Mouse (Mus musculus): ENCODE measurements around the gene Rhox4c. TPM values are rescaled to one million over a fixed set of nuclear protein-coding genes. Genes with fewer than 3 reads are reported as not detected.
"Not testable (repeated sequence)": the region's sequence is repeated elsewhere in the genome, so short reads cannot be mapped to it uniquely, and the experiment has no call there.

The Rhox4c gene
- not detected in 2 replicates for polyA plus RNA-seq (2012; rRNA removed)

GRCm38 (mm10) chrX:37480037-37480436 is at the start of gene Rhox4c:
Gene Rhox4c (plus strand): TSS chrX:37480337.
- H3K27me3 ChIP-seq (ENCODE audit: control insufficient read depth, insufficient read depth, low read length); H3K27ac ChIP-seq (ENCODE audit: control insufficient read depth, insufficient read depth, low read depth, low read length); H3K4me1 ChIP-seq (ENCODE audit: control insufficient read depth, insufficient read depth, low read length); H3K36me3 ChIP-seq (ENCODE audit: control insufficient read depth, insufficient read depth, low read length); H3K4me3 ChIP-seq (ENCODE audit: control insufficient read depth, low read depth, low read length): not testable (repeated sequence)

GRCm38 (mm10) chrX:37432194-37432593 is 47.9 kb upstream of the Rhox4c start, which contains the start of gene Rhox4b:
Gene Rhox4b (plus strand): TSS chrX:37432494.
- not testable (repeated sequence) for H3K36me3 ChIP-seq (ENCODE audit: control insufficient read depth, insufficient read depth, low read length); H3K4me1 ChIP-seq (ENCODE audit: control insufficient read depth, insufficient read depth, low read length); H3K27me3 ChIP-seq (ENCODE audit: control insufficient read depth, insufficient read depth, low read length); H3K27ac ChIP-seq (ENCODE audit: control insufficient read depth, insufficient read depth, low read depth, low read length); H3K4me3 ChIP-seq (ENCODE audit: control insufficient read depth, low read depth, low read length)

- H3K27ac ChIP-seq (ENCODE audit: control insufficient read depth, insufficient read depth, low read depth, low read length); H3K27me3 ChIP-seq (ENCODE audit: control insufficient read depth, insufficient read depth, low read length); H3K4me3 ChIP-seq (ENCODE audit: control insufficient read depth, low read depth, low read length); H3K36me3 ChIP-seq (ENCODE audit: control insufficient read depth, insufficient read depth, low read length); H3K4me1 ChIP-seq (ENCODE audit: control insufficient read depth, insufficient read depth, low read length): not testable (repeated sequence)
Measured at GRCm38 (mm10) chrX:37453380-37453779, 26.8 kb upstream of the Rhox4c start, which contains the start of gene Rhox2c. Gene Rhox2c (plus strand): TSS chrX:37453680.

GRCm38 (mm10) chrX:37458285-37458684 is 21.9 kb upstream of the Rhox4c start, which contains the start of gene Rhox3c:
Gene Rhox3c (plus strand): TSS chrX:37458585.
- not testable (repeated sequence) for H3K4me1 ChIP-seq (ENCODE audit: control insufficient read depth, insufficient read depth, low read length); H3K27ac ChIP-seq (ENCODE audit: control insufficient read depth, insufficient read depth, low read depth, low read length); H3K4me3 ChIP-seq (ENCODE audit: control insufficient read depth, low read depth, low read length); H3K36me3 ChIP-seq (ENCODE audit: control insufficient read depth, insufficient read depth, low read length); H3K27me3 ChIP-seq (ENCODE audit: control insufficient read depth, insufficient read depth, low read length)

GRCm38 (mm10) chrX:37514059-37514458 is 33.9 kb downstream of the Rhox4c start, which contains the start of gene Rhox4d:
Gene Rhox4d (plus strand): TSS chrX:37514359.
- H3K36me3 ChIP-seq (ENCODE audit: control insufficient read depth, insufficient read depth, low read length); H3K4me1 ChIP-seq (ENCODE audit: control insufficient read depth, insufficient read depth, low read length); H3K27ac ChIP-seq (ENCODE audit: control insufficient read depth, insufficient read depth, low read depth, low read length); H3K27me3 ChIP-seq (ENCODE audit: control insufficient read depth, insufficient read depth, low read length); H3K4me3 ChIP-seq (ENCODE audit: control insufficient read depth, low read depth, low read length): not testable (repeated sequence)

- not testable (repeated sequence) for H3K27me3 ChIP-seq (ENCODE audit: control insufficient read depth, insufficient read depth, low read length); H3K4me3 ChIP-seq (ENCODE audit: control insufficient read depth, low read depth, low read length); H3K27ac ChIP-seq (ENCODE audit: control insufficient read depth, insufficient read depth, low read depth, low read length); H3K36me3 ChIP-seq (ENCODE audit: control insufficient read depth, insufficient read depth, low read length); H3K4me1 ChIP-seq (ENCODE audit: control insufficient read depth, insufficient read depth, low read length)
Measured at GRCm38 (mm10) chrX:37530152-37530551, 50.0 kb downstream of the Rhox4c start, which contains the start of gene Rhox2e. Gene Rhox2e (plus strand): TSS chrX:37530452.

Other genes starting within 250 kb of the Rhox4c start
- gene Rhox2a, start 235.4 kb upstream of the Rhox4c start, polyA plus RNA-seq (2012; rRNA removed): 0.34 and 0.80 TPM in 2 replicates
- gene Rhox3a, start 230.4 kb upstream of the Rhox4c start, polyA plus RNA-seq (2012; rRNA removed): 1.4 TPM in 1 of 2 replicates, not detected in the other
- not detected in 2 replicates for gene Rhox4a, start 215.0 kb upstream of the Rhox4c start, polyA plus RNA-seq (2012; rRNA removed)
- 0.51 and 1.6 TPM in 2 replicates for gene Rhox3a2, start 100.3 kb upstream of the Rhox4c start, polyA plus RNA-seq (2012; rRNA removed)
- gene Rhox4a2, start 89.5 kb upstream of the Rhox4c start, polyA plus RNA-seq (2012; rRNA removed): not detected in 2 replicates
- gene Rhox2b, start 68.3 kb upstream of the Rhox4c start, polyA plus RNA-seq (2012; rRNA removed): 0.32 and 0.43 TPM in 2 replicates
- not detected in 2 replicates for gene Rhox4b, start 47.8 kb upstream of the Rhox4c start, polyA plus RNA-seq (2012; rRNA removed)
- 0.21 TPM in 1 of 2 replicates, not detected in the other for gene Rhox2c, start 26.7 kb upstream of the Rhox4c start, polyA plus RNA-seq (2012; rRNA removed)
- gene Rhox3c, start 21.8 kb upstream of the Rhox4c start, polyA plus RNA-seq (2012; rRNA removed): 0.21 and 0.25 TPM in 2 replicates
- 0.17 TPM in 1 of 2 replicates, not detected in the other for gene Rhox2d, start 13.1 kb downstream of the Rhox4c start, polyA plus RNA-seq (2012; rRNA removed)
- 0.19 TPM in 1 of 2 replicates, not detected in the other for gene Rhox4d, start 34.0 kb downstream of the Rhox4c start, polyA plus RNA-seq (2012; rRNA removed)
- 0.19 and 0.31 TPM in 2 replicates for gene Rhox2e, start 50.1 kb downstream of the Rhox4c start, polyA plus RNA-seq (2012; rRNA removed)
- gene Rhox3e, start 61.7 kb downstream of the Rhox4c start, polyA plus RNA-seq (2012; rRNA removed): not detected in 2 replicates
- gene Rhox4e, start 77.1 kb downstream of the Rhox4c start, polyA plus RNA-seq (2012; rRNA removed): not detected in 2 replicates
- not detected in 2 replicates for gene Rhox2f, start 91.1 kb downstream of the Rhox4c start, polyA plus RNA-seq (2012; rRNA removed)
- 0.23 and 0.32 TPM in 2 replicates for gene Rhox3f, start 100.7 kb downstream of the Rhox4c start, polyA plus RNA-seq (2012; rRNA removed)
- gene Rhox4f, start 127.4 kb downstream of the Rhox4c start, polyA plus RNA-seq (2012; rRNA removed): not detected in 2 replicates
- 0.13 TPM in 1 of 2 replicates, not detected in the other for gene Rhox3g, start 148.3 kb downstream of the Rhox4c start, polyA plus RNA-seq (2012; rRNA removed)
- not detected in 2 replicates for gene Rhox2g, start 163.1 kb downstream of the Rhox4c start, polyA plus RNA-seq (2012; rRNA removed)
- gene Rhox4g, start 171.0 kb downstream of the Rhox4c start, polyA plus RNA-seq (2012; rRNA removed): not detected in 2 replicates
- 0.29 and 0.47 TPM in 2 replicates for gene Rhox3h, start 188.4 kb downstream of the Rhox4c start, polyA plus RNA-seq (2012; rRNA removed)
- not detected in 2 replicates for gene Rhox2h, start 192.9 kb downstream of the Rhox4c start, polyA plus RNA-seq (2012; rRNA removed)

Measured in testis, adult 2 months (tissue).